Mouse (Mus musculus): ENCODE data around the gene St3gal3. TPM values are rescaled to one million over a fixed set of nuclear protein-coding genes. Genes with fewer than 3 reads are reported as not detected.

St3gal3 gene
- polyA plus RNA-seq, 1 experiment from 2014 or later, result 10.8 TPM

- Histone ChIP-seq H3K4me2 (peak overlapping the region; percentile 81), H3K27ac (peak overlapping the region; percentile 89; the same call in 1 of the 2 replicates), H3K27me3 (no peaks in the 10 kb centered on the region), H3K9me3 (no peaks in the 10 kb centered on the region), H3K36me3 (peaks cover 40% of the 10 kb centered on the region), H3K9ac (peak overlapping the region; percentile 95), H3K4me3 (peak overlapping the region; percentile 95), H3K4me1 (replicated peaks) (peaks cover 36% of the 10 kb centered on the region)
- 0 out of 2 replicates have a peak, but pooled peaks have one; percentile 0 for ATAC-seq (ENCODE audit: low FRiP score)
- WGBS, result 98% methylated on average over 1 of the region's 1 CpGs
These were observed 700 bp upstream of the St3gal3 start for GRCm38 (mm10) chr4:118135414-118135813.

- no peak overlapping the region for H3K4me2 ChIP-seq
- H3K36me3 ChIP-seq, result peaks cover 7% of the 10 kb centered on the region
- H3K9ac ChIP-seq, result no peak overlapping the region
- peaks cover 48% of the 10 kb centered on the region for H3K4me1 ChIP-seq (replicated peaks)
- no peaks in the 10 kb centered on the region for H3K9me3 ChIP-seq
- no peak overlapping the region for H3K27ac ChIP-seq
- ATAC-seq (ENCODE audit: low FRiP score), result no peak
- WGBS, result 92% methylated on average over 5 of the region's 5 CpGs
- no peak overlapping the region for H3K4me3 ChIP-seq
- no peaks in the 10 kb centered on the region for H3K27me3 ChIP-seq
These were observed 3.4 kb downstream of the St3gal3 start for GRCm38 (mm10) chr4:118131329-118131728.

DNA sequence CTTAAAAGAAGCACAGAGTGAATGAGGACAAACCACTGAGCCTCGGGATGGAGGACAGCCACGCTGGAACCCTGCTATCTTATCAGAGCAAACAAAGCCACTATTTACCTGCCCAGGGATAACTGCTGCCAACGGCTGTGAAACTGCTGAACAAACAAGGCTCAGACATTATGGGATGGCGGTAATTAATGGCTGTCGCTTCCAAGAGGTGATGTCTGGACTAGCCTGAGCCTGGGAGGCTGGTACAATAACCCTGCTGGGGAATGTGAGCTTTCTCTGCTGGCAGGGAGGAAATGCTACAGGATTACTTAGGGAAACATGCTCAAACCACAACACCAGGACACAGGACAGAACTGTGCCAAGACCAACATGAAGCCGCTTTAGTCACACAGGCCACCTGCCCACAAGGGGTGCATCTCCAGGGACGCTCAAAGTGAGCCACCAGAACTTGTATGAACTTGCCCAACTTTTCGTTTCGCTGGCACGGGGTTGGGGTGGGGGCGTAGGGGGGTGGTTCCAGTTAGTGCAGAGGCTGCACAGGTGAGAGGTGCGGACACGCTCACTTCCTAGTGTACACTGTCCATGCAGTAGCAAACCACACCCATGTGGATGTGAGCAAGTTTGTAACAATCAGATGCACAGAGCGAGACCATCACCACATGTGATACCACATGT, 11.5 kb downstream of the St3gal3 start:
- WGBS, result 89% methylated on average over 14 of the region's 14 CpGs
- H3K9ac ChIP-seq, result no peak overlapping the region
- peaks cover 22% of the 10 kb centered on the region for H3K4me1 ChIP-seq (replicated peaks)
- ATAC-seq (ENCODE audit: low FRiP score), result no peak
- no peaks in the 10 kb centered on the region for H3K36me3 ChIP-seq
- H3K4me3 ChIP-seq, result no peak overlapping the region
- H3K27ac ChIP-seq, result no peak overlapping the region
- H3K4me2 ChIP-seq, result no peak overlapping the region
- no peaks in the 10 kb centered on the region for H3K9me3 ChIP-seq
- H3K27me3 ChIP-seq, result no peaks in the 10 kb centered on the region

- ATAC-seq (ENCODE audit: low FRiP score), result no peak
- Histone ChIP-seq H3K4me2 (no peak overlapping the region), H3K27me3 (no peaks in the 10 kb centered on the region), H3K4me1 (replicated peaks) (peaks cover 11% of the 10 kb centered on the region), H3K27ac (peak overlapping the region; percentile 20; the same call in 1 of the 2 replicates), H3K36me3 (no peaks in the 10 kb centered on the region), H3K4me3 (no peak overlapping the region), H3K9ac (0 out of 2 replicates have a peak overlapping the region, but pooled peaks have one; percentile 1), H3K9me3 (no peaks in the 10 kb centered on the region)
- 86% methylated on average over 10 of the region's 10 CpGs for WGBS
These were observed 12.6 kb downstream of the St3gal3 start for GRCm38 (mm10) chr4:118122078-118122477.

DNA sequence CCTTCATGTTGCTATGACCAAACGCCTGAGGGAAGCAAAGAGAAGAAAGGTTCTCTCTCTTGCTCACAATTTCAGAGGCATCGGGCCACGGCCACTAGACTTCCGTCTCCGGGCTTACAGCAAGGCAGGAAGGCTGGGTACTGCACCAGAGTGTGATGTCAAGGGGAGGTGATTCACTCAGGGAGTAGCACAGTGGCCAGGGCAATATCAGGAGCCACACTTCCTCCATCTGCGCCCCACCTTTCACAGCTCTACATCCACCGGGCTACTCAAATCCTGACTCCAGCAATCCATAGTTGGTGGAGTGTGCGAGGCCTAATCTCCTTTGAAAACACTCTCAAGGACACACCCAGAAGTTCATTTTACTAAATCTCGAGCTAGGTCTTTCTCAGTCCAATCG, 17.1 kb downstream of the St3gal3 start:
- no peak overlapping the region for H3K27ac ChIP-seq
- 0 out of 2 replicates have a peak, but pooled peaks cover 7% of the 10 kb centered on the region for H3K4me1 ChIP-seq (replicated peaks)
- H3K9ac ChIP-seq, result no peak overlapping the region
- no peaks in the 10 kb centered on the region for H3K27me3 ChIP-seq
- 94% methylated on average over 10 of the region's 10 CpGs for WGBS
- no peak overlapping the region for H3K4me2 ChIP-seq
- no peaks in the 10 kb centered on the region for H3K9me3 ChIP-seq
- no peak overlapping the region for H3K4me3 ChIP-seq
- H3K36me3 ChIP-seq, result no peaks in the 10 kb centered on the region
- ATAC-seq (ENCODE audit: low FRiP score), result no peak

GRCm38 (mm10) chr4:118116098-118116497, 18.6 kb downstream of the St3gal3 start:
- H3K9me3 ChIP-seq, result peaks cover 2% of the 10 kb centered on the region; the same call in 1 of the 2 replicates
- H3K4me1 ChIP-seq (replicated peaks), result 0 out of 2 replicates have a peak, but pooled peaks cover 3% of the 10 kb centered on the region
- no peaks in the 10 kb centered on the region for H3K36me3 ChIP-seq
- H3K4me2 ChIP-seq, result no peak overlapping the region
- WGBS, result 92% methylated on average over 11 of the region's 11 CpGs
- no peaks in the 10 kb centered on the region for H3K27me3 ChIP-seq
- ATAC-seq (ENCODE audit: low FRiP score), result no peak
- no peak overlapping the region for H3K27ac ChIP-seq
- H3K4me3 ChIP-seq, result no peak overlapping the region
- no peak overlapping the region for H3K9ac ChIP-seq

- WGBS, result 94% methylated on average over 7 of the region's 7 CpGs
- no peak for ATAC-seq (ENCODE audit: low FRiP score)
- Histone ChIP-seq H3K36me3 (no peaks in the 10 kb centered on the region), H3K4me3 (no peak overlapping the region), H3K9ac (no peak overlapping the region), H3K27ac (no peak overlapping the region), H3K4me1 (replicated peaks) (0 out of 2 replicates have a peak, but pooled peaks cover 3% of the 10 kb centered on the region), H3K9me3 (peaks cover 3% of the 10 kb centered on the region; the same call in 1 of the 2 replicates), H3K27me3 (no peaks in the 10 kb centered on the region), H3K4me2 (no peak overlapping the region)
These were observed 19.6 kb downstream of the St3gal3 start for GRCm38 (mm10) chr4:118115132-118115531.

- Histone ChIP-seq H3K4me1 (replicated peaks) (peaks cover 13% of the 10 kb centered on the region), H3K27me3 (no peaks in the 10 kb centered on the region), H3K27ac (0 out of 2 replicates have a peak overlapping the region, but pooled peaks have one; percentile 25), H3K4me2 (no peak overlapping the region), H3K9ac (no peak overlapping the region), H3K9me3 (peaks cover 3% of the 10 kb centered on the region; the same call in 1 of the 2 replicates), H3K4me3 (no peak overlapping the region), H3K36me3 (peaks cover 5% of the 10 kb centered on the region; the same call in 1 of the 2 replicates)
- no peak for ATAC-seq (ENCODE audit: low FRiP score)
- WGBS, result 80% methylated on average over 12 of the region's 12 CpGs
These were observed 22.1 kb downstream of the St3gal3 start for GRCm38 (mm10) chr4:118112601-118113000.

DNA sequence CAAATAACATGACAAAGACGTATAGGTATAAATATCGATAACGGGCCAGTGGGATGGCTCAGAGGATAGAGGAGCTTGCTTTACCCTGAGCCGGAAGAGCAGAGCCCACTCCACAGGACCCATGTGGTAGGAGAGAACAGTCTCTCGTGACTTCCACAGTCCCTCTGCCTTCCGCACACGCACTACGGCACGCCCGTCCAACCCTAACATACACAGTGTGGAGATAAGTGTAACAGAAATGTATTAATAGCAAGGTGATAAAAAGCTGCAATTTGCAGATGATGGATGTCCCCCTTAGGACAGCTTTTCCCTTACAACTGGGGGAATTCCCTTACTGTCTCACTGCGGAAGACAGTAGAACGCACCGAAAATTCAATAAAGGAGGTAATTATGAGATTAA, 25.1 kb downstream of the St3gal3 start:
- Histone ChIP-seq H3K27me3 (no peaks in the 10 kb centered on the region), H3K9me3 (peaks cover 3% of the 10 kb centered on the region; the same call in 1 of the 2 replicates), H3K27ac (peak overlapping the region; percentile 5; the same call in 1 of the 2 replicates), H3K4me1 (replicated peaks) (peaks cover 13% of the 10 kb centered on the region), H3K4me3 (no peak overlapping the region), H3K36me3 (peaks cover 17% of the 10 kb centered on the region), H3K4me2 (no peak overlapping the region), H3K9ac (no peak overlapping the region)
- 0 out of 2 replicates have a peak, but pooled peaks have one; percentile 24 for ATAC-seq (ENCODE audit: low FRiP score)
- WGBS, result 72% methylated on average over 13 of the region's 13 CpGs

- no peak overlapping the region for H3K27ac ChIP-seq
- no peak overlapping the region for H3K4me3 ChIP-seq
- H3K4me2 ChIP-seq, result no peak overlapping the region
- H3K27me3 ChIP-seq, result no peaks in the 10 kb centered on the region
- H3K9ac ChIP-seq, result no peak overlapping the region
- H3K9me3 ChIP-seq, result peaks cover 3% of the 10 kb centered on the region; the same call in 1 of the 2 replicates
- no peak for ATAC-seq (ENCODE audit: low FRiP score)
- 79% methylated on average over 7 of the region's 7 CpGs for WGBS
- H3K4me1 ChIP-seq (replicated peaks), result peaks cover 13% of the 10 kb centered on the region
- H3K36me3 ChIP-seq, result peaks cover 17% of the 10 kb centered on the region
These were observed 25.9 kb downstream of the St3gal3 start for GRCm38 (mm10) chr4:118108779-118109178.

- Histone ChIP-seq H3K9ac (no peak overlapping the region), H3K27ac (no peak overlapping the region), H3K4me2 (no peak overlapping the region), H3K9me3 (no peaks in the 10 kb centered on the region), H3K36me3 (peaks cover 17% of the 10 kb centered on the region), H3K27me3 (no peaks in the 10 kb centered on the region), H3K4me1 (replicated peaks) (peaks cover 10% of the 10 kb centered on the region), H3K4me3 (no peak overlapping the region)
- ATAC-seq (ENCODE audit: low FRiP score), result no peak
- 97% methylated on average over 3 of the region's 3 CpGs for WGBS
These were observed 29.3 kb downstream of the St3gal3 start for GRCm38 (mm10) chr4:118105256-118106053.

DNA sequence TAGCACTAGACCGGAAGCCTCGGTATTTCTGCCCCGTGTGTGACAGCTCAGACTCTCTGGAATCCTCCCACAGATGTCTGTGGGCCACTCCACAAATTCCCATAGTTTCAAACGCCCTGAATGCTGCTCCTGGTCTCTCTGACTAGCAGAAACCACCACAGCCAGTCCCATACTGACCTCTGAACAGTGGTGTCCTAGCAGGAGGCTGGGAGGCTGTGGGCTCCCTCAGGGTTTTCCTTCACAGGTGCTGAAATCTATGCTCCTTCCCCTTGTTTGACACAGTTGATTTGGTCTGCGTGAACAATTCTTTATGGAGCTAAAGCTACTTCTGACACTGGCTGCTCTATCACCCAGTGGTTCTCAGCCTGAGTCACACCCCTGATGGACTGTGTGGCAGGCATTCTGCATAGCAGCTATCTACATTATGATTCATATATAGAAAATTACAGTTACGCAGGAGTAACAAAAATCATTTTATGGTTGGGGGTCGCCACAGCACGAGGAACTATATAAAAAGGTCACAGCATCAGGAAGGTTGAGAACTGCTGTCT, 31.4 kb downstream of the St3gal3 start:
- Histone ChIP-seq H3K4me1 (replicated peaks) (no peaks in the 10 kb centered on the region), H3K27me3 (no peaks in the 10 kb centered on the region), H3K27ac (no peak overlapping the region), H3K4me2 (no peak overlapping the region), H3K9ac (no peak overlapping the region), H3K36me3 (peaks cover 17% of the 10 kb centered on the region), H3K9me3 (no peaks in the 10 kb centered on the region), H3K4me3 (no peak overlapping the region)
- ATAC-seq (ENCODE audit: low FRiP score), result no peak
- 86% methylated on average over 8 of the region's 8 CpGs for WGBS
